Mouse (Mus musculus): ENCODE data around the gene Btbd8.

Gene Btbd8

GRCm38 (mm10) chr5:107437464-107438281 lies at the start of gene Btbd8:
TSS of gene Btbd8 (plus strand) at chr5:107437997.
- peak; percentile 86 for DNase-seq (ENCODE audit: low spot score)

GRCm38 (mm10) chr5:107389373-107389772 lies 48.4 kb upstream of the Btbd8 start:
- DNase-seq (ENCODE audit: low spot score) = no peak

GRCm38 (mm10) chr5:107394437-107394836 lies 43.4 kb upstream of the Btbd8 start:
- DNase-seq (ENCODE audit: low spot score) = no peak

GRCm38 (mm10) chr5:107402436-107402835 lies 35.4 kb upstream of the Btbd8 start, which contains the start of gene Ephx4:
TSS of gene Ephx4 (plus strand) at chr5:107402736.
- no peak for DNase-seq (ENCODE audit: low spot score)

- DNase-seq (ENCODE audit: low spot score) = no peak
Measured at GRCm38 (mm10) chr5:107403011-107403946, 34.5 kb upstream of the Btbd8 start.

- no peak for DNase-seq (ENCODE audit: low spot score)
Measured at GRCm38 (mm10) chr5:107403947-107404684, 33.7 kb upstream of the Btbd8 start.

- no peak for DNase-seq (ENCODE audit: low spot score)
Measured at GRCm38 (mm10) chr5:107405361-107405760, 32.4 kb upstream of the Btbd8 start.

- DNase-seq (ENCODE audit: low spot score) = no peak
Measured at GRCm38 (mm10) chr5:107410305-107410704, 27.5 kb upstream of the Btbd8 start.

GRCm38 (mm10) chr5:107411326-107411725 lies 26.5 kb upstream of the Btbd8 start:
- DNase-seq (ENCODE audit: low spot score) = no peak

GRCm38 (mm10) chr5:107412285-107412684 lies 25.5 kb upstream of the Btbd8 start:
- no peak for DNase-seq (ENCODE audit: low spot score)

- DNase-seq (ENCODE audit: low spot score) = no peak
Measured at GRCm38 (mm10) chr5:107415098-107415497, 22.7 kb upstream of the Btbd8 start.

GRCm38 (mm10) chr5:107421676-107422075 lies 16.1 kb upstream of the Btbd8 start:
- no peak for DNase-seq (ENCODE audit: low spot score)

GRCm38 (mm10) chr5:107431249-107431648 lies 6.5 kb upstream of the Btbd8 start, which contains the start of gene Lpcat2b:
TSS of gene Lpcat2b (plus strand) at chr5:107431549.
- no peak for DNase-seq (ENCODE audit: low spot score)

GRCm38 (mm10) chr5:107434001-107434400 lies 3.8 kb upstream of the Btbd8 start:
- no peak for DNase-seq (ENCODE audit: low spot score)

GRCm38 (mm10) chr5:107436185-107436584 lies 1.6 kb upstream of the Btbd8 start:
- no peak for DNase-seq (ENCODE audit: low spot score)

- no peak for DNase-seq (ENCODE audit: low spot score)
Measured at GRCm38 (mm10) chr5:107436587-107437209, 1.1 kb upstream of the Btbd8 start.

- DNase-seq (ENCODE audit: low spot score) = no peak
Measured at GRCm38 (mm10) chr5:107438353-107438752, 556 bp downstream of the Btbd8 start.

- no peak for DNase-seq (ENCODE audit: low spot score)
Measured at GRCm38 (mm10) chr5:107441881-107442280, 4.1 kb downstream of the Btbd8 start.

GRCm38 (mm10) chr5:107444251-107444650 lies 6.5 kb downstream of the Btbd8 start:
- DNase-seq (ENCODE audit: low spot score) = no peak

GRCm38 (mm10) chr5:107447977-107448376 lies 10.2 kb downstream of the Btbd8 start:
- no peak for DNase-seq (ENCODE audit: low spot score)

- no peak for DNase-seq (ENCODE audit: low spot score)
Measured at GRCm38 (mm10) chr5:107448784-107449183, 11.0 kb downstream of the Btbd8 start.
